Mouse (Mus musculus): ENCODE measurements around the gene Ncoa5. TPM values are rescaled to one million over a fixed set of nuclear protein-coding genes. Genes with fewer than 3 reads are reported as not detected.
A peak's percentile ranks its signal among the peaks of the same experiment; 100 is the strongest.

Ncoa5 gene
- polyA plus RNA-seq, 1 experiment from 2014 or later = 137 TPM

DNA sequence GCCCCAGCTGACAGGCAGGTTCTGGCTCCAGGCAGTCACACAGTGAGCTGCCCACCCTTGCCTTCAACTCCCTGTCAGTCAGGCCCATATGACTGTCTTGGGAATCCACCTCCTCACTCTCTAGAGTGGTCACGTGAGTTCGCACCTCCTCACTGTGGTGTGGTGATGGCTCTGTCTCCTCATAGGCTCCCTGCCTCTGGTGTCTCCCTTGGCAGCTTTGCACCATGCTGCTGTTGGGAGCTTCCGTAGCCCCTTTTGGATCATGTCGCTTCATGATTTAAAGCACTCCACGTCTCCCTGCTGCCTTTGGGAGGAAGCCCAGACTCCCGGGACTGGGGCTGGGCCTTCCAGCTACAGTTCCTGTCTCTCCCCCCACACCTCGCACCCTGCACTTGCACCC, 29.8 kb upstream of the Ncoa5 start:
- Histone ChIP-seq H3K36me3 (no peaks in the 10 kb centered on the region), H3K9ac (replicated peaks) (no peak overlapping the region), H3K4me2 (replicated peaks) (no peak overlapping the region), H3K27me3 (no peaks in the 10 kb centered on the region), H3K9me3 (no peaks in the 10 kb centered on the region), H3K4me1 (peaks cover 16% of the 10 kb centered on the region), H3K27ac (replicated peaks) (no peak overlapping the region), H3K4me3 (no peak overlapping the region)
- no peak; the same call in 1 of the 2 replicates for ATAC-seq (replicated peaks)
- WGBS = 61% methylated on average over 7 of the region's 7 CpGs

DNA sequence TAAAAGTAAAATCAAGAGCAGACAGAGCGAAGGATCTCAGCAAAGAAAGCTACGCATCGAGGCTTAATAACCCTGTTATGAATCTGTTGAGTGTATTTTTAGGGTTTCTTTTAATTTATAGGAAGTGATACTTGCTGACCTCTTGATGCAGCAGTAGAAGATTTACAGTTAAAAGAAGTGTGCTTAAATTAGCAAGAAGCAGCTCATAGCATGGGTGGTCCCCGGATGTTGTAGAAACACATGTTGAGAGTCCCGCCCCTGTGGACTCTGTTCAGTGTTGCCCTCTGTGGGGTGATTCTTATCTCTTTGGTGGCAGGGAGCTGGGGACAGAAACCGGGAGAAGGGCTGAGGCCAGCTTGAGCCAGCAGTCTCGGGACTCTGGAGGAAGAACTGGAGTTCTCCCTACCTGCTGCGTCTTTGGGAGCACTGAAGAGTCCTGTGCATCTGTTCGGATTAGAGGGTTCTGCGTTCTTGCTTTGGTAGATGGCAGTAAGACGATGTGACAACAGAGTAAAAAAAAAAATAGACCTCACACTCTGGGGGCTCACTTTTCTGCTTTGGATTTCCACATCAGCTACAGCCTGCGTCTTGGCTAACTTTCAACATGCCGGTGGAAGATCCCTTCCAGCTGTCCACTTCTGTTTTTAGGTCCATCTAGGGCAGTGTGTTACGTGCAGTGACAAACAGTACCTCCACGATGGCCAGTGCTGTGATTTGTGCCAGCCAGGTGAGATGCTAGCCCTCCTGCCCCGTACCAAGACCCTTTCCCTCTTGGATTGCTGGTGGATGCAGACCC, 27.2 kb upstream of the Ncoa5 start:
- no peak for ATAC-seq (replicated peaks)
- no peaks in the 10 kb centered on the region for H3K27me3 ChIP-seq
- H3K9ac ChIP-seq (replicated peaks) = no peak overlapping the region
- H3K4me2 ChIP-seq (replicated peaks) = no peak overlapping the region
- no peaks in the 10 kb centered on the region for H3K9me3 ChIP-seq
- H3K36me3 ChIP-seq = no peaks in the 10 kb centered on the region
- WGBS = 85% methylated on average over 16 of the region's 16 CpGs
- H3K4me3 ChIP-seq = no peak overlapping the region
- peaks cover 5% of the 10 kb centered on the region; the same call in 1 of the 2 replicates for H3K4me1 ChIP-seq
- H3K27ac ChIP-seq (replicated peaks) = no peak overlapping the region

DNA sequence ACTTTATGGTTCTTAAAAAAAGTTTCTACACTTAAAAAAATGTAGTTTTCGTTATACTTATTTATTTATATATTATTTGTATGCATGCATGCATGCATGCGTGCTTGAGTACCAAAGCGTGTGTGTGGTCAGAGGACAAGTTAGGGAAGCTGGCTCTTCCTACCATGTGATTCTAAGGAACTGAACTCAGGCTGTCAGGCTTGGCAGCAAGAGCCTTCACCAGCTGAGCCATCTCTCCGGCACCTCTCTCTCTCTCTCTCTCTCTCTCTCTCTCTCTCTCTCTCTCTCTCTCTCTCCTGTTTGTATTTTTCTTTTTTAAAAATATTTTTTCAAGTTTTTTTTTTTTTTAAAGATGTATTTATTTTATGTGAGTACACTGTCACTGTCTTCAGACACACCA, 25.3 kb upstream of the Ncoa5 start:
- H3K9ac ChIP-seq (replicated peaks) = no peak overlapping the region
- H3K9me3 ChIP-seq = no peaks in the 10 kb centered on the region
- H3K4me3 ChIP-seq = no peak overlapping the region
- no peak overlapping the region for H3K27ac ChIP-seq (replicated peaks)
- H3K36me3 ChIP-seq = no peaks in the 10 kb centered on the region
- H3K4me2 ChIP-seq (replicated peaks) = no peak overlapping the region
- WGBS = 88% methylated on average over 4 of the region's 4 CpGs
- peaks cover 11% of the 10 kb centered on the region; the same call in 1 of the 2 replicates for H3K4me1 ChIP-seq
- H3K27me3 ChIP-seq = peaks cover 4% of the 10 kb centered on the region; the same call in 1 of the 2 replicates
- no peak for ATAC-seq (replicated peaks)

DNA sequence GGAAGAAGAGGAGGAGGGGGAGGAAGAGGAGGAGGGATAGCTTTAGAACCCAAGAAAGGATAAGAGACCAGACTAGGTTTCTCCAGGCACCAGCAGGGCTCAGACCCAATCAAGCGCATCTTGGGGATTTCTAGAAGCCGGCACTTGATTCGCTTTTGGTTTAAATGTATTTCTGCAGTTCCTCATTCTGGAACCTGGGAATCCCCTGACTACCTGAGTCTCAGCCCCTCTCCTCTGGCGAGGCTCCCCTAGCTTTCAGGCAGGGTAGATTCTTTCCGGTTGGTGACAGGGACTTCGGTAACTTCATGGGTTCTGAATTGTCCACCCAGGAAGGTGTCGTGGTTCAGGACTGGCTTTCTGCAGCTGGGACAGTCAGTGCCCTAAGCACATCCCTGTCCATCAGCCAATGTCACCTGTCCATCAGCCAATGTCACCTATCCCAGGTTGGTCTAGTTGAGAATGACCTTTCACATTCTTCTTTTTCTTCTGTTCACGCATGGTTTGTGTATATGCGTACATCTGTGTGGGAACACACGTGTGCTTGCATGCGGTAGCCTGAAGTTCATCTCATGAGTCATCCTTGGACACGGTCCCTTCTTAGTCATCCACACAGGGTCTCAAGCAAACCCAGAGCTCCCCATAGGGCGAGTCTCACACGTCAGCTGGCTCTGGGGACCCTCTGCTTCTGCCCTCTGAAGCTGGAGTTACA, 21.9 kb upstream of the Ncoa5 start:
- H3K4me2 ChIP-seq (replicated peaks) = no peak overlapping the region
- no peak overlapping the region for H3K27ac ChIP-seq (replicated peaks)
- peaks cover 4% of the 10 kb centered on the region; the same call in 1 of the 2 replicates for H3K27me3 ChIP-seq
- H3K9ac ChIP-seq (replicated peaks) = no peak overlapping the region
- WGBS = 80% methylated on average over 14 of the region's 14 CpGs
- H3K9me3 ChIP-seq = no peaks in the 10 kb centered on the region
- H3K4me3 ChIP-seq = no peak overlapping the region
- H3K36me3 ChIP-seq = no peaks in the 10 kb centered on the region
- ATAC-seq (replicated peaks) = no peak
- peaks cover 9% of the 10 kb centered on the region for H3K4me1 ChIP-seq

DNA sequence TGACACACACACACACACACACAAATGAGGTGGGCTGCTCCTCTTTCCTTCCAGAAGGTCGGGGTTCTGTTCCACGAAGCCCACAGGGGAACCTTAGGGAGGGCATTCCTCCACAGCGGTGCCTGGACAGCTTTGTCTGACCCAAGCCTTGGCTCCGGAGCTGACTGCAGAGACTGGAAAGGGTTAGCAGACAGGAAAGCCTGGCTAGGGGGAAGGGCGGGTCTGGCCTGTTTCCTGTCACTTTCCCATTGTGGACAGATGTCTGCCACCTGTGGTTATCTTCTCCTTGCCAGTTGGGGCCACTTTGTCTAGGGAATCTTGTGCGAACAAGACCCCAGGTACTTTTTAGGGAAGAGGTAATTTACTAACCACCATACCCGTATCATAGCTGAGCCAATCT, 21.2 kb upstream of the Ncoa5 start:
- no peak overlapping the region for H3K27ac ChIP-seq (replicated peaks)
- no peak for ATAC-seq (replicated peaks)
- H3K9me3 ChIP-seq = no peaks in the 10 kb centered on the region
- no peaks in the 10 kb centered on the region for H3K36me3 ChIP-seq
- 0 out of 2 replicates have a peak overlapping the region, but pooled peaks have one; percentile 9 for H3K4me3 ChIP-seq
- peaks cover 4% of the 10 kb centered on the region; the same call in 1 of the 2 replicates for H3K27me3 ChIP-seq
- no peak overlapping the region for H3K9ac ChIP-seq (replicated peaks)
- peaks cover 13% of the 10 kb centered on the region for H3K4me1 ChIP-seq
- no peak overlapping the region; the same call in 1 of the 2 replicates for H3K4me2 ChIP-seq (replicated peaks)
- WGBS = 9% methylated on average over 7 of the region's 7 CpGs

DNA sequence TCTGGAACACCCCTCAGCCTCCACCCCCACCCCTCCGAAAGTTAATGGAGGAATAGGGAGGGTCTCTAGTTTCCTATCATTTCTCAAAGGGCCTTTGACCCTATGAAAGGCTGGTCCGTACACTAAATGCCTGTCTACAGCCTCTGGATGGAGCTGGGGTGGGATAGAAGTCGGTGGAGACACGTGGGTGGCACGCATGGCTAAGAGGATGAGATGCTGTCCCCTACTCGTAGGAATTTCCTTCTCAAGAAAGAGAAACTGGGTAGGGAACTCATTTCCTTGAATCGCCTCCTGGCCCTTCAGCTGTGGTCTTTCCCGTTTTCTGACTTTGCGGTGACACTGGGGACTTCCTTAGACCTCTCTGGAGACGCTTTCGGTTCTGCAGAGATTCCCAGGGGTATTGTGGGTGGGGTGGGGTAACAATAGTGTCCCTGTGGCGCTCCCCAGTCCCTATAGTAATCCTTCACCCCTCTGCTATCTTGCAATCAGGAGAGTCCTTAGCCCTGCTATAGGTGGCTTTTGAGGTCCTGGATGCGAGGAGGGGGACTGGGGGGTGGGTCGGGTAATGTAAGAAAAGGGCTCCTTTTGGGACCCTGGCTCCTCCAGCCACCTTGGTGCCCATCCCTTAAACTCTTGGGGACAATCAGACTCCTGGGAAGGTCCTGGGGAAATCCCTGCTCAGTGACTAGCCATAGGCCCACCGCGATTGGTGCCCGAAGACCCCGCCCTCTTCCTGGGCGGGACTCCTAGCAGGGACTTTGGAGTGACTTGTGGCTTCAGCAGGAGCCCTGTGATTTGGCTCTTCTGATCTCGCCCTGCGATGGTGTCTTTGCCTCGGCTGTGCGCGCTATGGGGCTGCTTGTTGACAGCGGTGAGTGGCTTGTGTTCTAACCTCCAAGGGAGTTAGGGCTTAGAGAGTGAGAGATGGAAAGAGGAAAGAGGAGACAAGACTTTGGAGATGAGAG, 20.5 kb upstream of the Ncoa5 start, which contains the start of gene Cd40:
Gene Cd40, plus strand, starts transcription at position 740 of the 965 bp plus-strand sequence.
- no peak within 1 kb of the TSS for H3K27ac ChIP-seq (replicated peaks)
- 0 out of 2 replicates have a peak within 1 kb of the TSS, but pooled peaks have one; percentile 9 for H3K4me3 ChIP-seq
- 14% methylated on average over 25 of the region's 25 CpGs for WGBS
- no peaks in the 10 kb centered on the region for H3K9me3 ChIP-seq
- peaks cover 13% of the 10 kb centered on the region for H3K4me1 ChIP-seq
- no peak within 1 kb of the TSS for H3K9ac ChIP-seq (replicated peaks)
- ATAC-seq (replicated peaks) = no peak
- peak within 1 kb of the TSS; percentile 20 for H3K4me2 ChIP-seq (replicated peaks)
- no peaks in the 10 kb centered on the region for H3K36me3 ChIP-seq
- H3K27me3 ChIP-seq = peaks cover 4% of the 10 kb centered on the region; the same call in 1 of the 2 replicates

DNA sequence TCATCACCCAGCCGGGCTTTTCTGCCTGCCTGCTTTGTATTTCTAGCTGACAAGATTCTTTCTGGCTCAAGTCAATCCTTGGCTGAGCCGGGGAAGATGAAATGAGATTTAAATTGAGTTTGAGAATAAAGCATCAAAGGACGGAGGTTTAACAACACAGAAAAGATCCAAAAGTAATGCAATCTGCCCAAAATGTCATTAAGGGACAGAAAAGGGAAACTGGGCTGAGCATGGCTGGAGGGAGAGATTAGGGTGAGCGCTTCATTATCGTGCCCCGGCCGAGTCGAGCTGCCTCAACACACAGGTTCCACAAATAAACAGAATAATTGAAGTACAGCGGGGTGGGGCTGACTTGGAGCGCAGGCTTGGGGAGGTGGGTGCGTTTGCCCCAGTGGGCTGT, 16.9 kb upstream of the Ncoa5 start:
- Histone ChIP-seq H3K9me3 (no peaks in the 10 kb centered on the region), H3K27ac (replicated peaks) (no peak overlapping the region), H3K27me3 (peaks cover 4% of the 10 kb centered on the region; the same call in 1 of the 2 replicates), H3K4me2 (replicated peaks) (no peak overlapping the region), H3K36me3 (no peaks in the 10 kb centered on the region), H3K4me3 (no peak overlapping the region), H3K9ac (replicated peaks) (no peak overlapping the region), H3K4me1 (peaks cover 13% of the 10 kb centered on the region)
- 14% methylated on average over 11 of the region's 11 CpGs for WGBS
- no peak for ATAC-seq (replicated peaks)

DNA sequence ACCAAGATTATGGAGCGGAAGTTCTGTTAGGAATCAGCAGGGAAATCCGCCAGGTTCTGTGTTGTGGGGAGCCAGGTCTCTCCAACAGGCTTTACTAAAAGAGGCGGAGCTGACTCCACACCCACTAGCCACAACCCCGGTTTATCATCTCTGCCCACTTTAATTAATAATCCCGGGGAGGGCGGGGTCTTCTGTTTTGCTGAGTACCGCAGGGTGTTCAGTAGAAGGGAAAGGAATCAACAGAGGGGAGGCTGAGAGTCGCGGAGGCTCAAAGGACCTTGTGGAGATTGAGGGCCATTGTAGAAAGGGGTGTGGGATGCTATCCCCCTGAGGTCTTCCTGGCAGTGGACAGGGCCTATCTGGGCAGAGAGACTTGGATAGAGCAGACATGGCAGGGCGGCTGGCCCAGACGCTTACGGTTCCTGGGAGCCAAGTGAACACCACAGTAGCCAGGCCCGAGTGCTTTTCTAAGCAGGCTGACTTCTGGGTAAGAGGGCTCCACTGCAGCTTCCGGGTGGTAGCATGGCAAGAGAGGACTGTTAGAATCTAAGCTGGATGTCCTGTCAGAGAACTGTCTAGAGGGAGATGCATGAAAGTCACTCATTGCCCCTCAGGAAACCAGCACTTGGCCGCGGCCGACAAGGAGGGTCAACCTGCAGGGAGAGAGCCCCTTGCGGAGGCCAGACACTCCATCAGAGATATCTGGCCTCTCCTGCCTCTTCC, 16.3 kb upstream of the Ncoa5 start:
- no peak overlapping the region for H3K4me3 ChIP-seq
- no peaks in the 10 kb centered on the region for H3K9me3 ChIP-seq
- WGBS = 65% methylated on average over 18 of the region's 18 CpGs
- no peak for ATAC-seq (replicated peaks)
- no peak overlapping the region for H3K9ac ChIP-seq (replicated peaks)
- H3K27me3 ChIP-seq = peaks cover 4% of the 10 kb centered on the region; the same call in 1 of the 2 replicates
- no peak overlapping the region for H3K27ac ChIP-seq (replicated peaks)
- H3K36me3 ChIP-seq = no peaks in the 10 kb centered on the region
- no peak overlapping the region for H3K4me2 ChIP-seq (replicated peaks)
- H3K4me1 ChIP-seq = peaks cover 13% of the 10 kb centered on the region

DNA sequence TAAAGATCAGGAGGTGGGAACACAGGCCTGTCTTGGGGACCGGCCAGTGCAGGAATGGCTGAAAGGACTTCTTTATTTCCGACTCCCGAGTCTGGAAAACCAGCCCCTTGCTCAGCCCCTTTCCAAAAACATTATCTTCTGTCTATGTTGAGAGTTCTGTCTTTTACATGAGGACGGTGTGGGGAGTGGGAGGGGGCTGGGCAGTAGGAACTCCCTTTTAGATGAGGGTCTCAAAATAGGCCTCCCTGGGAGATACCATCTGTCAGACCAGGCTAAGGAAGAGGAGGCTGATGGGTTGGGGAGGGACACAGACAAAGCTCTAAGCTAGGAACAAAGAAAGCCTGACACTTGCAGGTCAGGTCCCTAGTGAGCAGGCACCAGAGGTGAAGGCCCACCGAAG, 14.4 kb upstream of the Ncoa5 start:
- no peak overlapping the region for H3K4me3 ChIP-seq
- no peak overlapping the region for H3K4me2 ChIP-seq (replicated peaks)
- no peak overlapping the region for H3K27ac ChIP-seq (replicated peaks)
- no peak for ATAC-seq (replicated peaks)
- peaks cover 7% of the 10 kb centered on the region for H3K4me1 ChIP-seq
- H3K27me3 ChIP-seq = no peaks in the 10 kb centered on the region
- no peak overlapping the region for H3K9ac ChIP-seq (replicated peaks)
- no peaks in the 10 kb centered on the region for H3K36me3 ChIP-seq
- no peaks in the 10 kb centered on the region for H3K9me3 ChIP-seq
- WGBS = 65% methylated on average over 5 of the region's 5 CpGs

DNA sequence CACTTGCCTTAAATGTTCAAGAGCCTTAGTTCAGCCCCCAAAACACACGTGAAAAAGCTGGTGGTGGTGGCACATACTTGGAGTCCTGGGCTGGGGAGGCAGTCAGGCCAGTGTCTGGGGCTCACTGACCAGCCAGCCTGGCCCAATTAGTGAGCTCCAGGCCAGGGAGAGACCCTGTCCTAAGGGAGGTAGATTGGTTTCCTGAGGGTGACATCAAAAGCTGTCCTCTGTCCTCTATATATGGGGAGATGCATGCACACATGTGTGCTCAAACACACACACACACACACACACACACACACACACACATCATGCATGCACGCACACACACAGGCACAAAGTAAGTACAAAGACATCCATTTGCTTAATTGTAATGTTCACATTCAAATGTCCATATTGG, 9.1 kb upstream of the Ncoa5 start:
- Histone ChIP-seq H3K27me3 (no peaks in the 10 kb centered on the region), H3K9ac (replicated peaks) (no peak overlapping the region), H3K36me3 (no peaks in the 10 kb centered on the region), H3K9me3 (no peaks in the 10 kb centered on the region), H3K27ac (replicated peaks) (peak overlapping the region; percentile 61), H3K4me1 (peaks cover 13% of the 10 kb centered on the region), H3K4me2 (replicated peaks) (no peak overlapping the region), H3K4me3 (no peak overlapping the region)
- WGBS = 50% methylated on average over 2 of the region's 2 CpGs
- ATAC-seq (replicated peaks) = 0 out of 2 replicates have a peak, but pooled peaks have one; percentile 3

DNA sequence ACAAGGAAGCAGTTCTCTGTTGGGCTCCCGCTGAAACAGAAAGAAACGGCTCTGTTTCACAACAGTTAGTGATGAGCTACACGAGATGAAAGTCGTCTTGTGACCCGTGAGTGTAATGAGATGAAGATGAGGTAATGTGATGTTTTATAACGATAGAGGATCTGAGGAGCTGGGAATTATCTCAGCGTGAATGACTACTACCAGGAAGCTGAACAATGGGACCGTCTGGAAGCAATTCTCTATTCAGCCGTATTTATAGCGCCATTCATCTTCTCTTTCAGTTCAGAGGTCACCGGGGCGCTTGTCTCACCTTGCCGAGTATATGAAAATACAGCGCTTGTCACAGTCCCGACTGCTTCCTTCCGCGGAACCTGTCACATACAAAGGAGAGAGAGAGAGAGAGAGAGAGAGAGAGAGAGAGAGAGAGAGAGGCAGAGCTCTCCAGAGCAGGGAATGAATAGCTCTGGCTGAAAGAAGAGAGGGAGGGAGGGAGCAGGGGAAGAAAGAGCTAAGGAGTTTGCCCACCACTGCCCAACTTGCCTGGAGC, 8.5 kb upstream of the Ncoa5 start:
- H3K36me3 ChIP-seq = no peaks in the 10 kb centered on the region
- WGBS = under 1% methylated on average over 17 of the region's 17 CpGs
- H3K27ac ChIP-seq (replicated peaks) = peak overlapping the region; percentile 61
- ATAC-seq (replicated peaks) = peak; percentile 77
- no peaks in the 10 kb centered on the region for H3K9me3 ChIP-seq
- no peaks in the 10 kb centered on the region for H3K27me3 ChIP-seq
- no peak overlapping the region; the same call in 1 of the 2 replicates for H3K9ac ChIP-seq (replicated peaks)
- H3K4me1 ChIP-seq = peaks cover 13% of the 10 kb centered on the region
- peak overlapping the region; percentile 17 for H3K4me3 ChIP-seq
- peak overlapping the region; percentile 33 for H3K4me2 ChIP-seq (replicated peaks)

Measured in forebrain, embryonic 15.5 days (tissue).